20 mouse cellular contexts compared by ENCODE assay signal in genomic region chr10:59116331-59116730, GRCm38 (mm10).
"Had no signal": no experiment of that assay in that cellular context is flagged by ENCODE, and none has a peak within 500 bp of the region (broad histone marks: within the 10 kb centered on the region; RNA-seq: fewer than 3 reads in every experiment).

No protein-coding gene starts in this region.

- DNase-seq: kidney, adult 2 months; kidney, postnatal 25 days; liver, embryonic 13.5 days; retina, postnatal 1 day; right cerebral cortex, postnatal 25 days; spleen, adult 18-20 months; thymus, adult 18-20 months; thymus, postnatal 14 days; thymus, postnatal 4 days had no signal

- H3K4me1 ChIP-seq: liver, embryonic 13.5 days; midbrain, embryonic 10.5 days; midbrain, embryonic 13.5 days; neural tube, embryonic 13.5 days had no signal

- H3K36me3 ChIP-seq: liver, embryonic 13.5 days; midbrain, embryonic 10.5 days; midbrain, embryonic 13.5 days; neural tube, embryonic 13.5 days had no signal

- H3K9me3 ChIP-seq: liver, embryonic 13.5 days; megakaryocyte, embryonic 14.5 days; midbrain, embryonic 10.5 days; midbrain, embryonic 13.5 days; neural tube, embryonic 13.5 days had no signal

- H3K4me3 ChIP-seq: liver, embryonic 13.5 days; megakaryocyte, embryonic 14.5 days; midbrain, embryonic 10.5 days; midbrain, embryonic 13.5 days; myocyte; neural tube, embryonic 13.5 days had no signal

- H3K9ac ChIP-seq: liver, embryonic 13.5 days; midbrain, embryonic 13.5 days; neural tube, embryonic 13.5 days had no signal

- H3K27ac ChIP-seq: hindbrain, postnatal 0 days; kidney, postnatal 0 days; liver, embryonic 13.5 days; macrophage; midbrain, embryonic 10.5 days; midbrain, embryonic 13.5 days; neural tube, embryonic 13.5 days had no signal

- ATAC-seq: hindbrain, postnatal 0 days; inflammation-experienced regulatory T-cells, adult 6 months; intestine, embryonic 16.5 days; midbrain, embryonic 13.5 days; midbrain, embryonic 16.5 days had no signal

- H3K4me2 ChIP-seq: liver, embryonic 13.5 days; midbrain, embryonic 13.5 days; neural tube, embryonic 13.5 days had no signal

- H3K27me3 ChIP-seq: liver, embryonic 13.5 days; midbrain, embryonic 13.5 days; neural tube, embryonic 13.5 days had no signal
